Mouse (Mus musculus) CH12.LX (cell line): ENCODE measurements around the gene Cd2bp2. TPM values are rescaled to one million over a fixed set of nuclear protein-coding genes. Genes with fewer than 3 reads are reported as not detected.

Experiments
- DNase-seq: peaks from one replicate; pipeline ENCODE4 v3.0.0-alpha.2; 2013; ENCODE audit errors: extremely low read depth
- H3K27ac ChIP-seq: 2 replicates; pipeline ENCODE4 v1.5.1; 2012; ENCODE audit warnings: low read depth, mild to moderate bottlenecking, control low read depth, moderate library complexity; ENCODE audit not compliant: insufficient read depth
- H3K27me3 ChIP-seq: replicated peaks from 2 replicates; pipeline ENCODE3; 2012; ENCODE audit warnings: inconsistent platforms
- H3K36me3 ChIP-seq, 2 experiments: replicated peaks in 1 of 2; 2 replicates each; pipeline versions ENCODE3 to v1.6.1; 2012; ENCODE audit warnings: inconsistent platforms in 1 of 2, low read length in 1 of 2, mild to moderate bottlenecking in 1 of 2, mixed read lengths in 1 of 2, moderate library complexity in 1 of 2; ENCODE audit not compliant: control insufficient read depth in 1 of 2, insufficient read depth in 1 of 2
- H3K4me1 ChIP-seq, 2 experiments: 2 replicates each; pipeline ENCODE4 v1.6.1; 2012; ENCODE audit warnings: inconsistent platforms in 1 of 2, moderate library complexity in 1 of 2; ENCODE audit not compliant: insufficient read depth in 2 of 2, control insufficient read depth in 1 of 2
- H3K4me2 ChIP-seq: 2 replicates; pipeline ENCODE4 v1.6.1; 2012; ENCODE audit warnings: low read depth, mild to moderate bottlenecking, control low read depth; ENCODE audit not compliant: poor library complexity, insufficient read depth, severe bottlenecking
- H3K4me3 ChIP-seq, 3 experiments: fragments of 150-350 bp in 1 of 3; sonication (generic) in 1 of 3; replicated peaks in 1 of 3; 2 replicates each; pipeline versions ENCODE3 to v1.5.1; 2011 to 2012; ENCODE audit warnings: low read depth in 2 of 3, low read length in 2 of 3, mild to moderate bottlenecking in 2 of 3, moderate library complexity in 2 of 3, control low read depth in 1 of 3, improper control_type of control experiment in 1 of 3, inconsistent platforms in 1 of 3, mixed read lengths in 1 of 3; ENCODE audit not compliant: poor library complexity in 1 of 3
- H3K79me2 ChIP-seq: replicated peaks from 2 replicates; pipeline ENCODE4 v1.6.1; 2012; ENCODE audit warnings: mild to moderate bottlenecking, moderate library complexity; ENCODE audit not compliant: control insufficient read depth, poor library complexity, insufficient read depth, severe bottlenecking; ENCODE audit errors: extremely low read depth
- H3K9ac ChIP-seq: 2 replicates; pipeline ENCODE4 v1.6.1; 2012; ENCODE audit warnings: low read depth, mild to moderate bottlenecking, control low read depth, moderate library complexity; ENCODE audit not compliant: insufficient read depth
- H3K9me3 ChIP-seq: replicated peaks from 2 replicates; pipeline ENCODE3; 2012; ENCODE audit warnings: low read length, inconsistent platforms, mixed read lengths
- CHD1 ChIP-seq: IDR thresholded peaks from 2 replicates; pipeline ENCODE4 v1.6.1; 2012; ENCODE audit warnings: low read depth, low read length, improper control_type of control experiment, inconsistent platforms
- CHD2 ChIP-seq: IDR thresholded peaks from 2 replicates; pipeline ENCODE4 v1.6.1; 2011; ENCODE audit warnings: low read length, improper control_type of control experiment
- ELF1 ChIP-seq: IDR thresholded peaks from 2 replicates; pipeline ENCODE4 v1.6.1; 2014; ENCODE audit warnings: low read depth, mild to moderate bottlenecking, inconsistent platforms, low read length, improper control_type of control experiment
- HCFC1 ChIP-seq: IDR thresholded peaks from 2 replicates; pipeline ENCODE4 v1.6.1; 2012; ENCODE audit warnings: low read depth, mild to moderate bottlenecking, inconsistent platforms, low read length, improper control_type of control experiment
- IRF4 ChIP-seq: IDR thresholded peaks from 2 replicates; pipeline ENCODE4 v1.6.1; 2014; ENCODE audit warnings: low read depth, mild to moderate bottlenecking, inconsistent platforms, low read length, improper control_type of control experiment
- JUN ChIP-seq: IDR thresholded peaks from 2 replicates; pipeline ENCODE4 v1.6.1; 2011; ENCODE audit warnings: low read depth, mild to moderate bottlenecking, low read length, improper control_type of control experiment, moderate library complexity; ENCODE audit not compliant: insufficient read depth
- KAT2A ChIP-seq: IDR thresholded peaks from 2 replicates; pipeline ENCODE4 v1.6.1; 2012; ENCODE audit warnings: low read length, improper control_type of control experiment, inconsistent platforms; ENCODE audit not compliant: insufficient replicate concordance
- MAX ChIP-seq: IDR thresholded peaks from 2 replicates; pipeline ENCODE4 v1.6.1; 2011; ENCODE audit warnings: low read length, improper control_type of control experiment
- MAZ ChIP-seq: IDR thresholded peaks from 2 replicates; pipeline ENCODE4 v1.6.1; 2012; ENCODE audit warnings: low read depth, mild to moderate bottlenecking, inconsistent platforms, low read length, improper control_type of control experiment, moderate library complexity
- MEF2A ChIP-seq: IDR thresholded peaks from 2 replicates; pipeline ENCODE4 v1.6.1; 2014; ENCODE audit warnings: low read depth, mild to moderate bottlenecking, inconsistent platforms, low read length, improper control_type of control experiment, borderline replicate concordance
- MXI1 ChIP-seq: IDR thresholded peaks from 2 replicates; pipeline ENCODE4 v1.6.1; 2011; ENCODE audit warnings: mild to moderate bottlenecking, low read depth, low read length, improper control_type of control experiment
- MYC ChIP-seq: IDR thresholded peaks from 2 replicates; pipeline ENCODE4 v1.6.1; 2011; ENCODE audit warnings: low read depth, mild to moderate bottlenecking, improper control_type of control experiment, low read length
- NRF1 ChIP-seq: IDR thresholded peaks from 2 replicates; pipeline ENCODE4 v1.6.1; 2014; ENCODE audit warnings: low read depth, mild to moderate bottlenecking, inconsistent platforms, low read length, improper control_type of control experiment, moderate library complexity
- POLR2A ChIP-seq: IDR thresholded peaks from 2 replicates; pipeline ENCODE4 v1.6.1; 2011; ENCODE audit warnings: low read depth, mild to moderate bottlenecking, improper control_type of control experiment, low read length
- POLR2AphosphoS2 ChIP-seq: IDR thresholded peaks from 2 replicates; pipeline ENCODE4 v1.6.1; 2011; ENCODE audit warnings: low read depth, low read length, improper control_type of control experiment
- SIN3A ChIP-seq: IDR thresholded peaks from 2 replicates; pipeline ENCODE4 v1.6.1; 2012; ENCODE audit warnings: low read length, improper control_type of control experiment, inconsistent platforms
- TBP ChIP-seq: conservative IDR thresholded peaks from 2 replicates; pipeline ENCODE4 v1.6.1; 2011; ENCODE audit warnings: low read depth, low read length, improper control_type of control experiment
- TCF12 ChIP-seq: IDR thresholded peaks from 2 replicates; pipeline ENCODE4 v1.6.1; 2014; ENCODE audit warnings: low read depth, mild to moderate bottlenecking, inconsistent platforms, low read length, improper control_type of control experiment
- UBTF ChIP-seq: IDR thresholded peaks from 2 replicates; pipeline ENCODE4 v1.6.1; 2012; ENCODE audit warnings: low read depth, mild to moderate bottlenecking, inconsistent platforms, low read length, improper control_type of control experiment, moderate library complexity
- ZKSCAN1 ChIP-seq: IDR thresholded peaks from 2 replicates; pipeline ENCODE4 v1.6.1; 2012; ENCODE audit warnings: low read depth, inconsistent platforms, low read length, improper control_type of control experiment, borderline replicate concordance
- ZMIZ1 ChIP-seq: IDR thresholded peaks from 2 replicates; pipeline ENCODE4 v1.6.1; 2012; ENCODE audit warnings: low read depth, mild to moderate bottlenecking, inconsistent platforms, low read length, improper control_type of control experiment
- ZNF384 ChIP-seq: IDR thresholded peaks from 2 replicates; pipeline ENCODE4 v1.6.1; 2012; ENCODE audit warnings: low read depth, low read length, improper control_type of control experiment, inconsistent platforms
- dilution Hi-C: fragments of 300-500 bp; cut with MboI; formaldehyde crosslinking; loops from 2 replicates; pipeline ENCODE4 v1.14.3; 2020; ENCODE audit warnings: low sequenced_read_pairs; ENCODE audit not compliant: extremely low pct_unique_long_range_greater_than_20kb, extremely low pct_ligation_motif_present
- in situ Hi-C: fragments of 300-500 bp; cut with MboI; formaldehyde crosslinking; loops from 3 replicates; pipeline ENCODE4 v1.14.3; 2019; ENCODE audit warnings: low sequenced_read_pairs, low pct_ligation_motif_present, low pct_unique_long_range_greater_than_20kb, mixed read lengths
- polyA plus RNA-seq: library from polyadenylated mRNA; unstranded; fragments of >175 nt; gene quantifications from 2 replicates; pipeline ENCODE4 v1.2.1, GENCODE M21; 2012; ENCODE audit warnings: low read depth; ENCODE audit not compliant: insufficient read length
- total RNA-seq, 2 experiments: library from RNA; depleted of rRNA; stranded (reverse); fragments of 300-350 nt in 1 of 2; fragments of >200 nt in 1 of 2; gene quantifications; 2 replicates each; pipeline ENCODE4 v1.2.3; 2012 to 2014

Cd2bp2 gene
- total and polyA plus RNA-seq, 3 experiments: 57.4 to 66.8 (median 62.4) TPM

DNA sequence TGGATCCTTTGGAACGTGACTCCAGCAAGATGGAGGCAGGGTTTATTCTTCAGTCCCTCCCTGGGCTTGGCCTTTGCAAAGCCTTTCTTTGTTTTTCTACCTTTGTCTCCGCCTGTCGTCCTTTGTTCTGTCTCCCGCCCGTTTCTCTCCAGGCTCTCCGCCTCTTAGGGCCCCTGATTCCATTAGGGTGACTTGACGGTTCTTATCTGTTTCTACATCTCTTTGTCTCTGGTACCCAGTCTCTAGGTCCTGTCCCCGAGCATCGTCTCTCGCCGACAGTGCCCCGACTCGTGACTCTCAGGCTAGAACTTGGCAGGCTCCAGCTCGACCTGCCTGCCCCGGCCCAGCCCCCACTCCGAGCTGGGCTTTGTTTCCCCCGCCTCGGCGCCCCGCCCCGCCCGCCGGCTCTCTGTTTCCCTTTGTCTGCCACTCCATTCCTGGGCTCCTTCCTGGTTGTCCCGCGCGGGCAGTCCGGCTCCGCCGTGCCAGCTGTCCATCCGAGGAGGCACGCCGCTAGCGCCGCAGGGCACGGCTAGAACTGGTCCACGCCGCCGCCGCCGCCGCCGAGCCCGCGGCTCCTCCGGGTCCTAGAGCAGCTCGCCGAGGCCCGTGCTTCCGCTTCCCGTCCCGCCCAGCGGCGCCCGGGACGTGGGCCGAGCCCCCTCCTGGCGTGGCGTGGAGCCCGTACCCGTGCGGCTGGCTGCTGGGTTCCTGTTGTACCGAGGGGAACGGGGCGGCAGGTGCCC is 36.9 kb upstream of the Cd2bp2 start, which contains the start of the genes Zfp553 and Sept1:
Gene Zfp553 (plus strand): TSS at position 440 of the 746 bp plus-strand sequence.
Gene Sept1 (minus strand): TSS at position 509 of the 746 bp plus-strand sequence.
- in situ Hi-C loops: no loop called here
- Histone ChIP-seq H3K79me2 (peaks cover 31% of the 10 kb centered on the region), H3K4me2 (peak within 1 kb of the TSS; percentile 87), H3K27me3 (no peaks in the 10 kb centered on the region), H3K4me1 (peaks cover 4 to 43% of the 10 kb centered on the region in 2 experiments; a peak in 3 of 4 replicates), H3K9ac (peak within 1 kb of the TSS; percentile 61), H3K36me3 (peaks cover 29 to 58% of the 10 kb centered on the region in 2 experiments), H3K9me3 (no peaks in the 10 kb centered on the region), H3K4me3 (peak within 1 kb of the TSS; percentile 94 to 98 (median 97)), H3K27ac (peak within 1 kb of the TSS; percentile 44)
- DNase-seq: peak; percentile 65
- TF ChIP-seq CHD2: peak; percentile 80
- TF ChIP-seq ZNF384: 0 out of 2 replicates have a peak, but pooled peaks have one; percentile 20
- TF ChIP-seq JUN: no peak
- peak; percentile 41 for TF ChIP-seq IRF4
- peak; percentile 79 for TF ChIP-seq SIN3A
- peak; percentile 75 for TF ChIP-seq POLR2A
- no peak for TF ChIP-seq TBP
- TF ChIP-seq TCF12: peak; percentile 71
- peak; percentile 81 for TF ChIP-seq ZMIZ1
- peak; percentile 72 for TF ChIP-seq POLR2AphosphoS2
- peak; percentile 83 for TF ChIP-seq MAX
- peak; percentile 96 for TF ChIP-seq MXI1
- peak; percentile 73; the same call in 1 of the 2 replicates for TF ChIP-seq UBTF
- peak; percentile 74 for TF ChIP-seq HCFC1
- peak; percentile 65 for TF ChIP-seq MEF2A
- peak; percentile 78 for TF ChIP-seq MAZ
- TF ChIP-seq CHD1: no peak
- TF ChIP-seq KAT2A: 0 out of 2 replicates have a peak, but pooled peaks have one; percentile 62
- TF ChIP-seq ELF1: peak; percentile 86
- TF ChIP-seq NRF1: peak; percentile 38; the same call in 1 of the 2 replicates
- TF ChIP-seq ZKSCAN1: no peak
- TF ChIP-seq MYC: no peak; the same call in 1 of the 2 replicates
- dilution Hi-C loops: no loop called here
